Mouse (Mus musculus): ENCODE data around the gene Cd300a.

Cd300a gene

DNA sequence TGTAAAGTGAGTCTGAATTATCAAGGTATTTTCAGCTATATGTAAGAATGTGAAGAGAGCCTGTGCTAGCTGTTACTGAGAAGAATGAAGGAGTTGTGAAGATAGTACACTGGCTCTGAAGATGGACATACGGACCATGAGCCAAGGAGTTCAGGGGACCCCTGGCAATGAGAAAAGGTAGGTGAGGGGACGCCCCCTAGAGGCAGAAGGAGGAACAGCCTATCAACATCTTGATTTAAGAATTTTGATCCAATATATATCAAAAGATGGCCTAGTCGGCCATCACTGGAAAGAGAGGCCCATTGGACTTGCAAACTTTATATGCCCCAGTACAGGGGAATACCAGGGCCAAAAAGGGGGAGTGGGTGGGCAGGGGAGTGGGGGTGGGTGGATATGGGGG lies 19.7 kb downstream of the Cd300a start:
- DNase-seq = peak in 1 of 2 experiments; percentile 35

DNA sequence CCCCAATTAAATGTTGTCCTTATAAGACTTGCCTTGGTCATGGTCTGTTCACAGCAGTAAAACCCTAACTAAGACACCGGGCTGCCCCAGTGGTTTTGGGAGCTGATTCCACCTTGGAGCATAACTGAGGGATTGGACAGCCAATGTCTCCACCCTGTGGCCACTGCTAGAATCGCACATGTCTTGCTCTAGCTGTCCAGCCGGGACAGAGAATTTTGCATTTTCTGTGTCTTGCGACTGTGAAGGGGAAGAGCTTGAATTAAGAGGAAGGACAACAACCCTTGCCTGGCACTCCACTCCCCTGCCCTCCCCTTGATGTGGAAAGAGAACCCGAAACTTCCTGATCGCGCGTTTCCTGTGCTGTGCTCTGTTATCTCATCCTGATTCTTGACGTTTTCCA lies 23.0 kb downstream of the Cd300a start:
- DNase-seq = peak; percentile 92 to 93

DNA sequence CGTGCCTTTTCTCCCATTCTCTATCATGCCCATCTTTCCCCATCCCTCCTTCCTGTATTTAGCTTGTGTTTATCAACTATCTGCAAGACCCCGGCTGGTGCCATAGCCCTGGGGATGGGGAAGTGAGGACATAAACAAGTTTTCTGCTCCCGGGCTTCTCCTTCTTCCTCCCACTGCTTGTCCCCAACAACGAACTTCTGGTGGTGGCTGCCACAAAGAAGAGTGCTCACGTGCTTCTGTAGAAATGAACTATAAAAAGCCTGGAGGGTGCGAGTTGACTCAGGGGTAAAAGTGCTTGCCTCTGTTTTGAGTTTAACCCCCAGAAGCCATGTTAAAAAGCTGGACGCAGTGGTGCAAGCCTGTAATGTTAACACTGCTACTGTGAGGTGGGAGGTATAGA lies 25.1 kb downstream of the Cd300a start:
- DNase-seq = no peak

DNA sequence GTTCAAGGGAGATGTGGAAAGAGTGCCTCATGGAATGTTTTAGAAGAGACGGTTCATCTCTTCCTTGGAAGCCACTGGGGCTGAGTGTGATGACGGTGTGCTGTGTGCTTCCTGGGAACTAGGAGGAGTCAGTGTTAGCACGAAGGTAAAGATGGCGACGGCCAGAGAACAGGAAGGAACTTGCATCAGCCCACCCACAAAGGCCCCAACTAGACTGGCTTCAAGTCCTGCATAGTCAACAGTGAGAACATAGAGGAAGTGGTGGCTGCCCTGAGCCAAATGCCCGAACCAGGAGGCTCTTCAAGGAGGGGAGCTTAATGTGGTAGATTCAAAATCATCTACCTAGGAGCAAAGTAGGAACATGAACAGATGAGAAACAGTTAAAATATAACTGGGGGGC lies 27.3 kb downstream of the Cd300a start:
- DNase-seq = no peak

DNA sequence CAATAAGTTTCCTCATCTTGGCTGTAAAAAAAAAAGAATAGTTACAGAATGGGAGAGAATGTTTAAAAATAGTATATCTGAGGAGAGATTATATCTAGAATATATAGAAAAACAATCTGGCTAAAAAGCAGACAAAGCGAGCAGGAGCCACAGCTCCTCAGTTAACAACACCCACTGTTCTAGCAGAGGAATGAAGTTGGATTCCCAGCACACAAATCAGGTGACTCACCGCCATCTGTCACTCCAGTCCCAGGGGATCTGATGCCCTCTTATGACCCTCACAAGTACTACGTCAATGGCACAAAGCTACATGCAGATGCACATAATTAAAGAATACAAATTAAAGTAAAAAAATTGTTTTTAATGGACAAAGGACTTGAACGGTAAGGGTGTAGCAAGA lies 32.6 kb downstream of the Cd300a start:
- peak; percentile 60 to 73 for DNase-seq

DNA sequence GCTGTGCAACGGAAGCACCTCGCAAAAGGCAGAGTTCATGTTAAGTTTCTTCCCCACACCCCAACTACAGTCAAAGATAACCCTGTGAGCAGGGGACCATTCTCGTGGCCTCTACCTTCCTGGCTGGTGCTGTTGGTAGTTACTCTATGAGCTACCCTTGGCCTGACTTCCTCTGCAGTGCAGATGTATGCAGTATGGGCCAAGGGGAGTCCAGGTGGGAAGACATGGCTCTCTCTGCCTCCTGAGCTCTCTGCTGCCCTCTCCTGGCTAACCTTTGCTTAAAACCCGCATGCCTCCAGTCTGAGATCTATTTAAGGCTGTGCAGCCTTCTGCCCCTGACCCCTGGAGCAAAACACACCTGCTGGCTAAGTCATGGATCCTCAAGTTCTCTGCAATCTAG lies 34.1 kb downstream of the Cd300a start:
- peak; percentile 29 to 40 for DNase-seq

DNA sequence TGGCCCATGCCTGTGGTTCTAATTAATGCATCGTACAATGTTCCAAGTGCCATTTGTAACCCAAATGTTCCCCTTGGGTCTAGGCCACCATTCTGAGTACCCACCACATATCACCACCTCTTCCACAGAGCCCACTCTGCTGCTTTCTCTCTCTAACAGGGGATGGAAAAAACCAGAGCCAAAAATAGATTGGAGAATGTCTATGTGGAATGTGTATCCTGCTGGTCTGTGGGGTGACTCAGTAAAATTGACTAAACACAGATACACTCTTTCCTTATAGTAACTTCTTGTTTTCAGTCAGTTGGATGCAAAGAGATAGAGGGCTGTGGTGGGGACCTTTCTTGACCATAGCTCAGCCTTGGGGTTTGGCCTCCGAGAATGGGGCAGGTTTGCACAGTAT lies 39.7 kb downstream of the Cd300a start:
- no peak for DNase-seq

DNA sequence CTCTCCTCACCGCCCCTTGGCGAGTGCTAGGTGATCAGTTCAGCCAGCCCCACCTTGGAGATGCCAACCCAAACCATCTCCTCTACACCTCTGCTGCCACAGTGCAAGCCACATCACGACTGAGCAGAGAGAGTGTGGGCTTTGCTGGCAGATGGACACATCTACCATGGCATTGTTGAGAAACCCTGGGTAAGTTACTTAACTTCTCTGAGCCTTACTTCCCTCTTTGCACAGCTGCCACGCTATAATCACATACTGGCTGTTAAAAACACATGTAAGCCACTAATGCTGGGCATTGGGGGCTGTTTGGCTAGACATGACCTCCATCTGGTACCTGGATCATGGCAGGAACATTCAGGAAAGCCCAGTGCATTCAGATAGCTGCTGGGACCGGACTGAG lies 41.2 kb downstream of the Cd300a start:
- DNase-seq = no peak

DNA sequence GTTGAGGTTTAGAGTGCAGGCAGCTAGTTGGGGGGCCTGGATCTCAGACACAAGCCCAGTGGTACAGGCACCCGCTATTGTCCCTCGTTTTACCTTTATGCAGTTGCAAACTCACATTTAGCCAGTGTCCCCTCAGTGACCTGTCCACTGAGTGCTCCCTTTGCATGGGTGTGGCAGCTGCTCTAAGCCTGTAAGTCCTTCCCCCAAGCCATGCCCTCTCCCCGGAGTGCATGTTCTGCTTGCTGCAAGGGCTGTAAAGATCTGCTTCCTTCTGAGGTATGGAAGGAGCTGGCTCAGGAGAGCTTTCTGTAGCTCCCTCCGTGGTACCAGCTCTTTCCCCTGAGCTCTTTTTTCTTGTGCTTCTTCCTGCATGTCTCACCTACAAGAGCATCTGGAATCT lies 43.8 kb downstream of the Cd300a start:
- no peak for DNase-seq

DNA sequence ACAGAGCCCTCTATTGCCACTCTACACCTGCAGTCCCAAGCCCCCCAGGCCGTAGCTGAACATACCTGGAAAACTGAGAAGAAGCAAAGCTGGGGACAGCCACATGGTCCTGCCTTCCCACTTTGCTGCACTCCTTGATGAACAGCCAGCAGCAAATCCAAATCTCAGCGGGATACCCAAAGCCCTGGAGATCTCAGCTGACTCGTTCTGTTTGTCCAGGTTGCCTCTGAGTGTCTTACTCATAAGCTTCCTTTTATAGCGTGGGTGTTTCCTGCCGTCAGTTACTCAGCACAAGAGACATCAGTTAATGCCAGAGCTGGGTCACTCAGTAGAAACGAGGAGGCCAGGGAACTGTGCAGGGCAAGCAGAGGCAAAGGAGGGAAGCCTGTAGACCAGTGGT lies 44.3 kb downstream of the Cd300a start, which contains the start of gene Cd300lb:
Gene Cd300lb, minus strand, starts transcription at position 243 of the 400 bp plus-strand sequence.
- no peak for DNase-seq

All from cerebellum, postnatal 14 days (tissue).